Mouse (Mus musculus) kidney, embryonic 14.5 days (tissue): Measurements from ENCODE around the gene Rap2c. TPM values are rescaled to one million over a fixed set of nuclear protein-coding genes. Genes with fewer than 3 reads are reported as not detected.

ENCODE experiments used
- ATAC-seq: fragments of 200-750 bp; cut with Nextera tagmentation; 2 replicates; pipeline ENCODE4 v1.8.0; 2017; ENCODE audit warnings: moderate number of reproducible peaks, mild to moderate bottlenecking, moderate TSS enrichment, moderate library complexity; ENCODE audit not compliant: low FRiP score, low TSS enrichment
- H3K27ac ChIP-seq: fragments of 300-500 bp; sonication (generic); 2 replicates; pipeline ENCODE4 v1.5.1; 2014; ENCODE audit warnings: low read depth, mild to moderate bottlenecking, low read length, moderate library complexity, mixed read lengths
- H3K27me3 ChIP-seq: fragments of 300-500 bp; sonication (generic); 2 replicates; pipeline ENCODE4 v1.6.1; 2014; ENCODE audit warnings: mild to moderate bottlenecking, low read length; ENCODE audit not compliant: control insufficient read depth, insufficient read depth
- H3K36me3 ChIP-seq: fragments of 300-500 bp; sonication (generic); 2 replicates; pipeline ENCODE4 v1.6.1; 2014; ENCODE audit warnings: low read length, mixed read lengths; ENCODE audit not compliant: control insufficient read depth, insufficient read depth
- H3K4me1 ChIP-seq: fragments of 300-500 bp; sonication (generic); 2 replicates; pipeline ENCODE4 v1.6.1; 2014; ENCODE audit warnings: low read length, mixed read lengths; ENCODE audit not compliant: control insufficient read depth, insufficient read depth
- H3K4me2 ChIP-seq: fragments of 300-500 bp; sonication (generic); replicated peaks from 2 replicates; pipeline ENCODE4 v1.6.1; 2014; ENCODE audit warnings: low read depth, mild to moderate bottlenecking, low read length
- H3K4me3 ChIP-seq: fragments of 300-500 bp; sonication (generic); 2 replicates; pipeline ENCODE4 v1.5.1; 2014; ENCODE audit warnings: mild to moderate bottlenecking, low read length
- H3K9ac ChIP-seq: fragments of 300-500 bp; sonication (generic); 2 replicates; pipeline ENCODE4 v1.6.1; 2014; ENCODE audit warnings: low read depth, mild to moderate bottlenecking, low read length, moderate library complexity
- H3K9me3 ChIP-seq: fragments of 300-500 bp; sonication (generic); 2 replicates; pipeline ENCODE4 v1.6.1; 2016; ENCODE audit warnings: low read length; ENCODE audit not compliant: control insufficient read depth
- WGBS: fragments of 180-500 bp; shearing (Covaris S2); extraction: QIAGEN DNeasy Blood & Tissue Kit; methylation state at CpG from one replicate; pipeline ENCODE4 v1.1.7; 2014; 5-methylcytosine and 5-hydroxymethylcytosine counted together
- polyA plus RNA-seq: library from polyadenylated mRNA; unstranded; fragments of >200 nt; fragmentation: Nextera tagmentation; extraction: Ambion mirVana; gene quantifications from 2 replicates; pipeline ENCODE4 v1.2.1, GENCODE M21; 2014

Rap2c gene
- polyA plus RNA-seq, 1 experiment from 2014 or later = 21.6 TPM

- Histone ChIP-seq H3K27ac (no peak overlapping the region), H3K27me3 (no peaks in the 10 kb centered on the region), H3K4me3 (no peak overlapping the region), H3K4me2 (no peak overlapping the region), H3K9ac (no peak overlapping the region), H3K9me3 (no peaks in the 10 kb centered on the region), H3K36me3 (no peaks in the 10 kb centered on the region), H3K4me1 (no peaks in the 10 kb centered on the region)
- WGBS = 84% methylated on average over 6 of the region's 6 CpGs
- ATAC-seq = no peak
Measured at GRCm38 (mm10) chrX:50989940-50990339, 27.9 kb downstream of the Rap2c start.

GRCm38 (mm10) chrX:50988581-50988980 lies 29.2 kb downstream of the Rap2c start:
- no peak overlapping the region for H3K4me3 ChIP-seq
- no peak for ATAC-seq
- H3K4me1 ChIP-seq = no peaks in the 10 kb centered on the region
- H3K36me3 ChIP-seq = no peaks in the 10 kb centered on the region
- no peaks in the 10 kb centered on the region for H3K9me3 ChIP-seq
- H3K9ac ChIP-seq = no peak overlapping the region
- no peak overlapping the region for H3K4me2 ChIP-seq
- WGBS = 48% methylated on average over 1 of the region's 1 CpGs
- no peak overlapping the region for H3K27ac ChIP-seq
- H3K27me3 ChIP-seq = no peaks in the 10 kb centered on the region

- H3K9me3 ChIP-seq = no peaks in the 10 kb centered on the region
- H3K4me1 ChIP-seq = no peaks in the 10 kb centered on the region
- H3K27ac ChIP-seq = no peak overlapping the region
- 76% methylated on average over 2 of the region's 2 CpGs for WGBS
- no peak overlapping the region for H3K9ac ChIP-seq
- no peak overlapping the region for H3K4me2 ChIP-seq
- no peak overlapping the region for H3K4me3 ChIP-seq
- no peak for ATAC-seq
- H3K27me3 ChIP-seq = no peaks in the 10 kb centered on the region
- no peaks in the 10 kb centered on the region for H3K36me3 ChIP-seq
Measured at GRCm38 (mm10) chrX:50978428-50978827, 39.4 kb downstream of the Rap2c start.

DNA sequence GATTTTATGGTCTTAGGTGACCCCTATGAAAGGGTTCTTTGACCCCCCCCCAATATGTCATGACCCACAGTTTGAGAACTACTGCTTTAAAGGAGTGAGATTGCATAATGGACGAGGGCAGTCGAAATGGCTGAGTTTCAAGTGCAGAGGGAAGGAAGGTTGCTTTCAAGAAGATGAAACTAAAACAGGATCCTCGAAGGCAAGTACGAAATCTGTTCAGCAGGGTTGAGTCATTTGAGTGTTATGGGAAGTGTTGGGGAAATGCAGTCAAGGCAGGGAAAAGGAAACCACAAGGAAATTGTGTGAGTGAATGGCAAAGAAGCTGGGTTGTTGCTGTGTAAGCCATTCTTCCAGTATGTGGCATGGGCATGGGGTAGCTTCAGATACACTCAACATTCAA lies 45.7 kb downstream of the Rap2c start:
- Histone ChIP-seq H3K4me3 (no peak overlapping the region), H3K4me1 (no peaks in the 10 kb centered on the region), H3K27me3 (no peaks in the 10 kb centered on the region), H3K27ac (no peak overlapping the region), H3K36me3 (no peaks in the 10 kb centered on the region), H3K4me2 (no peak overlapping the region), H3K9ac (no peak overlapping the region), H3K9me3 (no peaks in the 10 kb centered on the region)
- no peak for ATAC-seq
- 77% methylated on average over 4 of the region's 4 CpGs for WGBS

GRCm38 (mm10) chrX:50969907-50970306 lies 47.9 kb downstream of the Rap2c start:
- Histone ChIP-seq H3K27me3 (no peaks in the 10 kb centered on the region; the same call in 1 of the 2 replicates), H3K27ac (no peak overlapping the region), H3K4me1 (no peaks in the 10 kb centered on the region), H3K9me3 (no peaks in the 10 kb centered on the region), H3K36me3 (no peaks in the 10 kb centered on the region), H3K4me2 (no peak overlapping the region), H3K9ac (no peak overlapping the region), H3K4me3 (no peak overlapping the region)
- ATAC-seq = no peak
- WGBS = 91% methylated on average over 5 of the region's 5 CpGs

GRCm38 (mm10) chrX:50968157-50968932 lies 49.5 kb downstream of the Rap2c start:
- Histone ChIP-seq H3K9ac (no peak overlapping the region), H3K4me1 (no peaks in the 10 kb centered on the region), H3K27me3 (no peaks in the 10 kb centered on the region; the same call in 1 of the 2 replicates), H3K4me2 (no peak overlapping the region), H3K9me3 (no peaks in the 10 kb centered on the region), H3K4me3 (no peak overlapping the region), H3K36me3 (no peaks in the 10 kb centered on the region), H3K27ac (no peak overlapping the region)
- WGBS = 65% methylated on average over 10 of the region's 10 CpGs
- ATAC-seq = no peak

DNA sequence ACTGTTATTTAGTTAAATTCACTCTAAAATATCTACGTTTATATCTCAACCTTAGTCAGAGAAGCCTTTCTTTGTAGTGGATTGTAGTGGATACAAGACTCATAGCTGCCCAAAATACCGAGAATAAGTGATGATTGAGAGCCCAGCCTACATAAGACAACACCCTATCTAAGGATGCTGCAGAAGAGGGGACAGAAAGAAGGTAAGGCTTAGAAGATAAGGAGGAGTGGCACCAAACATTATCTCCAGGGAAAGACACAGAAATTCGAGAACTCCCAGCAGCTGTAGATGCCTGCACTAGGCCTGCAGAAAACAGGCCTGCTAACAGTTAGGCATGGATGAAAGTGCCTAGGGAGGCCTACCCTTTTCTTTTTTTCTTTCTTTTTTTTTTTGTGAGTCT lies 52.7 kb downstream of the Rap2c start:
- no peaks in the 10 kb centered on the region for H3K4me1 ChIP-seq
- ATAC-seq = no peak
- no peaks in the 10 kb centered on the region for H3K9me3 ChIP-seq
- no peaks in the 10 kb centered on the region; the same call in 1 of the 2 replicates for H3K27me3 ChIP-seq
- H3K27ac ChIP-seq = no peak overlapping the region
- no peaks in the 10 kb centered on the region for H3K36me3 ChIP-seq
- 69% methylated on average over 3 of the region's 3 CpGs for WGBS
- no peak overlapping the region for H3K9ac ChIP-seq
- no peak overlapping the region for H3K4me3 ChIP-seq
- no peak overlapping the region for H3K4me2 ChIP-seq

GRCm38 (mm10) chrX:50962955-50963354 lies 54.9 kb downstream of the Rap2c start:
- no peaks in the 10 kb centered on the region for H3K4me1 ChIP-seq
- H3K9me3 ChIP-seq = no peaks in the 10 kb centered on the region
- ATAC-seq = no peak
- H3K27me3 ChIP-seq = no peaks in the 10 kb centered on the region; the same call in 1 of the 2 replicates
- no peaks in the 10 kb centered on the region for H3K36me3 ChIP-seq
- no peak overlapping the region for H3K9ac ChIP-seq
- H3K4me3 ChIP-seq = no peak overlapping the region
- H3K4me2 ChIP-seq = no peak overlapping the region
- 75% methylated on average over 6 of the region's 6 CpGs for WGBS
- no peak overlapping the region for H3K27ac ChIP-seq
